Mouse (Mus musculus): Measurements from ENCODE around the gene Itga11. TPM values are rescaled to one million over a fixed set of nuclear protein-coding genes. Genes with fewer than 3 reads are reported as not detected.
"Not testable (repeated sequence)": the region's sequence is repeated elsewhere in the genome, so short reads cannot be mapped to it uniquely, and the experiment has no call there.

Itga11 gene
- 1 to 10 TPM; 1.1 to 1.4 TPM for total RNA-seq (2021)

GRCm38 (mm10) chr9:62677641-62678549 is at the start of gene Itga11:
Gene Itga11, plus strand, starts transcription at chr9:62677826.
- peak in 1 of 2 experiments; percentile 62 for DNase-seq (ENCODE audit: extremely low spot score in 1 of 2, low spot score in 2 of 2)
- intact Hi-C loops (cut with DNase I) = no loop called here

GRCm38 (mm10) chr9:62630631-62631240 is 46.9 kb upstream of the Itga11 start:
- intact Hi-C loops (cut with DNase I) = no loop called here
- DNase-seq (ENCODE audit: extremely low spot score in 1 of 2, low spot score in 2 of 2) = peak in 1 of 2 experiments; percentile 40

GRCm38 (mm10) chr9:62632392-62632791 is 45.2 kb upstream of the Itga11 start:
- intact Hi-C loops (cut with DNase I) = no loop called here

GRCm38 (mm10) chr9:62638045-62638444 is 39.6 kb upstream of the Itga11 start:
- intact Hi-C loops (cut with DNase I) = no loop called here
- DNase-seq (ENCODE audit: extremely low spot score in 1 of 2, low spot score in 2 of 2) = no peak

More at GRCm38 (mm10) chr9:62632392-62632791, 45.2 kb upstream of the Itga11 start:
- peak; percentile 17 to 44 for DNase-seq (ENCODE audit: extremely low spot score in 1 of 2, low spot score in 2 of 2)

- intact Hi-C loops (cut with DNase I) = no loop called here
- no peak for DNase-seq (ENCODE audit: extremely low spot score in 1 of 2, low spot score in 2 of 2)
Measured at GRCm38 (mm10) chr9:62639686-62640085, 37.9 kb upstream of the Itga11 start.

GRCm38 (mm10) chr9:62640188-62640587 is 37.4 kb upstream of the Itga11 start:
- intact Hi-C loops (cut with DNase I) = no loop called here
- no peak for DNase-seq (ENCODE audit: extremely low spot score in 1 of 2, low spot score in 2 of 2)

GRCm38 (mm10) chr9:62645716-62646400 is 31.8 kb upstream of the Itga11 start:
- intact Hi-C loops (cut with DNase I) = no loop called here
- peak in 1 of 2 experiments; percentile 24 for DNase-seq (ENCODE audit: extremely low spot score in 1 of 2, low spot score in 2 of 2)

- DNase-seq (ENCODE audit: extremely low spot score in 1 of 2, low spot score in 2 of 2) = no peak
- intact Hi-C loops (cut with DNase I) = no loop called here
Measured at GRCm38 (mm10) chr9:62646721-62647183, 30.9 kb upstream of the Itga11 start.

GRCm38 (mm10) chr9:62649444-62649843 is 28.2 kb upstream of the Itga11 start:
- intact Hi-C loops (cut with DNase I) = no loop called here
- no peak for DNase-seq (ENCODE audit: extremely low spot score in 1 of 2, low spot score in 2 of 2)

GRCm38 (mm10) chr9:62650764-62651163 is 26.9 kb upstream of the Itga11 start:
- DNase-seq (ENCODE audit: extremely low spot score in 1 of 2, low spot score in 2 of 2) = no peak
- intact Hi-C loops (cut with DNase I) = no loop called here

- DNase-seq (ENCODE audit: extremely low spot score in 1 of 2, low spot score in 2 of 2) = no peak
- intact Hi-C loops (cut with DNase I) = no loop called here
Measured at GRCm38 (mm10) chr9:62654336-62654735, 23.3 kb upstream of the Itga11 start.

- no peak for DNase-seq (ENCODE audit: extremely low spot score in 1 of 2, low spot score in 2 of 2)
- intact Hi-C loops (cut with DNase I) = no loop called here
Measured at GRCm38 (mm10) chr9:62658016-62658415, 19.6 kb upstream of the Itga11 start.

GRCm38 (mm10) chr9:62659026-62659425 is 18.6 kb upstream of the Itga11 start:
- intact Hi-C loops (cut with DNase I) = no loop called here
- no peak for DNase-seq (ENCODE audit: extremely low spot score in 1 of 2, low spot score in 2 of 2)

GRCm38 (mm10) chr9:62660971-62661370 is 16.7 kb upstream of the Itga11 start:
- DNase-seq (ENCODE audit: extremely low spot score in 1 of 2, low spot score in 2 of 2); intact Hi-C loops (cut with DNase I): not testable (repeated sequence)

GRCm38 (mm10) chr9:62663443-62663842 is 14.2 kb upstream of the Itga11 start:
- DNase-seq (ENCODE audit: extremely low spot score in 1 of 2, low spot score in 2 of 2) = no peak
- intact Hi-C loops (cut with DNase I) = no loop called here

GRCm38 (mm10) chr9:62664115-62664725 is 13.4 kb upstream of the Itga11 start:
- no peak for DNase-seq (ENCODE audit: extremely low spot score in 1 of 2, low spot score in 2 of 2)
- intact Hi-C loops (cut with DNase I) = no loop called here

GRCm38 (mm10) chr9:62665892-62666291 is 11.7 kb upstream of the Itga11 start:
- intact Hi-C loops (cut with DNase I) = no loop called here
- no peak for DNase-seq (ENCODE audit: extremely low spot score in 1 of 2, low spot score in 2 of 2)

GRCm38 (mm10) chr9:62668503-62668902 is 9.1 kb upstream of the Itga11 start:
- DNase-seq (ENCODE audit: extremely low spot score in 1 of 2, low spot score in 2 of 2) = no peak
- intact Hi-C loops (cut with DNase I) = no loop called here

- intact Hi-C loops (cut with DNase I) = no loop called here
- DNase-seq (ENCODE audit: extremely low spot score in 1 of 2, low spot score in 2 of 2) = no peak
Measured at GRCm38 (mm10) chr9:62673241-62673640, 4.4 kb upstream of the Itga11 start.

All from left cerebral cortex, postnatal 10 days (tissue).